In genomic region chr10:105523405-105524088, GRCm38 (mm10) we compare ENCODE assay signal across 9 mouse cellular contexts. TPM values are rescaled to one million over a fixed set of nuclear protein-coding genes. Genes with fewer than 3 reads are reported as not detected.
DNase-seq lines count a peak whose midpoint lies in the region; ATAC-seq and TF ChIP-seq lines count a peak whose summit lies in the region.
"Had no signal": no experiment of that assay in that cellular context is flagged by ENCODE, and none has a peak within 500 bp of the region (broad histone marks: within the 10 kb centered on the region; RNA-seq: fewer than 3 reads in every experiment).

No protein-coding gene starts in this region.

- DNase-seq in adrenal gland, adult 2 months: peak; percentile 5
- no peak for DNase-seq in adrenal gland, postnatal 10 days
- DNase-seq in kidney, postnatal 0 days (ENCODE audit: low spot score): peak; percentile 45
- no peak for DNase-seq in kidney, adult 18-20 months
- peak; percentile 31 for DNase-seq in 416B (ENCODE audit: low read depth)
- no peak for DNase-seq in spleen, postnatal 4 days (ENCODE audit: low spot score in 2 of 2)
- DNase-seq: cerebellum, adult 8-10 months had no signal

- H3K9ac ChIP-seq in kidney, postnatal 0 days (ENCODE audit: low read depth, low read length): no peak overlapping the region
- peak overlapping the region; percentile 11; the same call in 1 of the 2 replicates for H3K9ac ChIP-seq in intestine, postnatal 0 days (ENCODE audit: low read depth, low read length)

- no peaks in the 10 kb centered on the region for H3K36me3 ChIP-seq in kidney, postnatal 0 days (ENCODE audit: insufficient read depth, low read length)
- H3K36me3 ChIP-seq in intestine, postnatal 0 days (ENCODE audit: control insufficient read depth, insufficient read depth): no peaks in the 10 kb centered on the region

- no peak overlapping the region for H3K4me3 ChIP-seq in kidney, postnatal 0 days (replicated peaks; ENCODE audit: low read depth, low read length)
- peak overlapping the region; percentile 9; the same call in 1 of the 2 replicates for H3K4me3 ChIP-seq in intestine, postnatal 0 days (ENCODE audit: low read depth, low read length)

- whole genome bisulfite sequencing in kidney, postnatal 0 days: 22% methylated on average over 8 of the region's 8 CpGs
- 15% methylated on average over 8 of the region's 8 CpGs for WGBS in intestine, postnatal 0 days

- no peak for ATAC-seq in kidney, postnatal 0 days (replicated peaks; ENCODE audit: low FRiP score, low read depth)
- peak; percentile 87 for ATAC-seq in intestine, postnatal 0 days
- ATAC-seq in megakaryocyte-erythroid progenitor cell, adult 5-6 weeks (replicated peaks; ENCODE audit: low FRiP score, low TSS enrichment, poor library complexity, severe bottlenecking): no peak

- H3K9me3 ChIP-seq in kidney, postnatal 0 days (replicated peaks; ENCODE audit: low read length): no peaks in the 10 kb centered on the region
- no peaks in the 10 kb centered on the region for H3K9me3 ChIP-seq in intestine, postnatal 0 days (ENCODE audit: control insufficient read depth)

- no peak overlapping the region for H3K27ac ChIP-seq in kidney, postnatal 0 days
- peak overlapping the region; percentile 79 for H3K27ac ChIP-seq in intestine, postnatal 0 days (ENCODE audit: low read depth, low read length)

- no peaks in the 10 kb centered on the region for H3K4me1 ChIP-seq in kidney, postnatal 0 days (replicated peaks; ENCODE audit: insufficient read depth, low read length)
- H3K4me1 ChIP-seq in intestine, postnatal 0 days (replicated peaks; ENCODE audit: control insufficient read depth, insufficient read depth, low read length): peaks cover 12% of the 10 kb centered on the region

- TF ChIP-seq CTCF in kidney, postnatal 0 days (IDR thresholded peaks at IDR 0.05; ENCODE audit: low read depth): no peak
- no peak for TF ChIP-seq CTCF in intestine, postnatal 0 days (IDR thresholded peaks at IDR 0.05; ENCODE audit: low read depth)

- H3K27me3 ChIP-seq in kidney, postnatal 0 days (ENCODE audit: insufficient read depth, low read length): no peaks in the 10 kb centered on the region
- no peaks in the 10 kb centered on the region for H3K27me3 ChIP-seq in intestine, postnatal 0 days (replicated peaks; ENCODE audit: control insufficient read depth, insufficient read depth, low read length)

- 0 out of 2 replicates have a peak overlapping the region, but pooled peaks have one; percentile 13 for H3K4me2 ChIP-seq in kidney, postnatal 0 days (ENCODE audit: low read length)
- H3K4me2 ChIP-seq in intestine, postnatal 0 days (replicated peaks; ENCODE audit: low read depth): peak overlapping the region; percentile 54

RNA-seq across cellular contexts. Expression of gene Tmtc2, which starts 50.7 kb away (rescaled TPM):
- 1 to 10 TPM; 3.3 to 7.4 TPM for total RNA-seq in adrenal gland, adult 2 months (2021)
- 0.31 and 0.85 TPM in 2 replicates for polyA plus RNA-seq in adrenal gland, adult 2 months (2012; rRNA removed)
- 1 to 10 TPM; 8.7 to 9.7 TPM for total RNA-seq in adrenal gland, postnatal 10 days (2021)
- 4.5 and 5.2 TPM in 2 replicates for polyA plus RNA-seq in kidney, postnatal 0 days (2015; fragmentation: Nextera tagmentation; extraction: Ambion mirVana)
- 4.1 and 4.9 TPM in 2 replicates for polyA plus RNA-seq in intestine, postnatal 0 days (2015; fragmentation: Nextera tagmentation; extraction: Ambion mirVana)
- total RNA-seq in megakaryocyte-erythroid progenitor cell, adult 5-6 weeks (2014; fragmentation: Nextera tagmentation): 0.13 TPM in 1 of 2 replicates, not detected in the other
- 0.05 and 0.95 TPM in 2 replicates for total RNA-seq in megakaryocyte-erythroid progenitor cell, adult 5-6 weeks (2017)

Comparison
In these comparisons a context has a peak if more than half of its experiments do, and no peak if none do; other contexts are left out.
1. DNase-seq: peak in adrenal gland, adult 2 months (single experiment), kidney, postnatal 0 days (single experiment) and 416B (single experiment); none in adrenal gland, postnatal 10 days (single experiment), kidney, adult 18-20 months (single experiment) and spleen, postnatal 4 days (0 of 2).